Comparison of ENCODE assay signal across 12 mouse cellular contexts in the genomic region with DNA sequence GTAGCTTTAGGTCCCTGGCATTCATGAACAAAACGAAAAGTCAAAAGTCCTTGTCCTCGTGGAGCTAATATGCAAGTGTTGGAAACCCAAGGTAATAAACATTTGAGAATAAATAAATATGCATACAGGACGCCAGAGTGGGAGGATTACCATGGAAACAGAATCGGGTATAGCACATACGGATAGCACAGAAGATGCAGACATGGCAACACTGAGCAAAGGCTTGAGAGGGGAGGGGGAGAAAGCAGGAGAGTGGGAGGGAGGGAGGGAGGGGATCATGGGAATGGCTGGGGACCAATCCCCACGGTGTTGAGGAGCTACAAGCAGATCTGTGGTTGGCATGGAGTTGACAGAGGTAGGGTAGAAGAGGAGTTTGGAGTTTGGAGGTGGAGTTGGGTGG.
"Had no signal": no experiment of that assay in that cellular context is flagged by ENCODE, and none has a peak within 500 bp of the region (broad histone marks: within the 10 kb centered on the region; RNA-seq: fewer than 3 reads in every experiment).

No protein-coding gene starts in this region.

- ATAC-seq: liver, embryonic 12.5 days had no signal

- H3K27ac ChIP-seq: kidney, embryonic 15.5 days; limb, embryonic 15.5 days; liver, embryonic 12.5 days; stomach, embryonic 15.5 days had no signal

- H3K9me3 ChIP-seq: kidney, embryonic 15.5 days; limb, embryonic 15.5 days; liver, embryonic 12.5 days; stomach, embryonic 15.5 days had no signal

- H3K4me1 ChIP-seq: kidney, embryonic 15.5 days; limb, embryonic 15.5 days; liver, embryonic 12.5 days; stomach, embryonic 15.5 days had no signal

- H3K9ac ChIP-seq: kidney, embryonic 15.5 days; limb, embryonic 15.5 days; liver, embryonic 12.5 days; lung, embryonic 14.5 days; stomach, embryonic 15.5 days had no signal

- H3K36me3 ChIP-seq: kidney, embryonic 15.5 days; limb, embryonic 15.5 days; liver, embryonic 12.5 days; stomach, embryonic 15.5 days had no signal

- H3K4me3 ChIP-seq: kidney, embryonic 15.5 days; limb, embryonic 15.5 days; liver, embryonic 12.5 days; stomach, embryonic 15.5 days had no signal

- H3K4me2 ChIP-seq: kidney, embryonic 15.5 days; limb, embryonic 15.5 days; liver, embryonic 12.5 days; lung, embryonic 14.5 days; midbrain, embryonic 11.5 days; stomach, embryonic 15.5 days had no signal

- H3K27me3 ChIP-seq: stomach, embryonic 15.5 days had no signal

- DNase-seq: kidney, adult 2 months; kidney, postnatal 14 days; lung, embryonic 14.5 days; lung, postnatal 10 days; lung, postnatal 4 days; thymus, adult 2 months; thymus, postnatal 25 days had no signal
